Mouse (Mus musculus): Measurements from ENCODE around the gene Ttc41. TPM values are rescaled to one million over a fixed set of nuclear protein-coding genes. Genes with fewer than 3 reads are reported as not detected.

Gene Ttc41
- polyA plus RNA-seq, 1 experiment from 2014 or later, result 2.0 TPM

GRCm38 (mm10) chr10:86782656-86783055 is 77.0 kb downstream of the Ttc41 start:
- ChIA-PET CTCF (no interaction called here), POLR2A (no interaction called here)

GRCm38 (mm10) chr10:86783561-86783960 is 78.0 kb downstream of the Ttc41 start:
- ATAC-seq, result no peak
- POLR2A ChIA-PET, result no interaction called here
- in situ Hi-C loops (cut with MboI; ENCODE audit: low pct_unique_long_range_greater_than_20kb), result loop anchor here (5.0 kb wide), 1 partner anchor 39 kb away; no protein-coding TSS in a partner anchor

More at GRCm38 (mm10) chr10:86782656-86783055, 77.0 kb downstream of the Ttc41 start:
- in situ Hi-C loops (cut with MboI; ENCODE audit: low pct_unique_long_range_greater_than_20kb), result loop anchor here (5.0 kb wide), 1 partner anchor 40 kb away; no protein-coding TSS in a partner anchor
- DNase-seq (ENCODE audit: low read depth, low spot score) (no peak), ATAC-seq (no peak)
- no peak for TF ChIP-seq CTCF (IDR thresholded peaks at IDR 0.05)
- H3K27me3 ChIP-seq, result no peaks in the 10 kb centered on the region

GRCm38 (mm10) chr10:86784126-86784675 is 78.6 kb downstream of the Ttc41 start:
- peak; percentile 27 for DNase-seq (ENCODE audit: low read depth, low spot score)
- TF ChIP-seq CTCF (IDR thresholded peaks at IDR 0.05), result no peak
- ChIA-PET CTCF (interaction anchor here (0.8 to 1.0 kb wide), 2 partner anchors 10 to 53 kb away, joined by 3 to 5 read pairs; no protein-coding TSS in a partner anchor), POLR2A (no interaction called here)
- in situ Hi-C loops (cut with MboI; ENCODE audit: low pct_unique_long_range_greater_than_20kb), result loop anchor here (5.0 kb wide), 1 partner anchor 38 kb away; no protein-coding TSS in a partner anchor
- no peaks in the 10 kb centered on the region for H3K27me3 ChIP-seq
- ATAC-seq, result no peak

More at GRCm38 (mm10) chr10:86783561-86783960, 78.0 kb downstream of the Ttc41 start:
- no peak for TF ChIP-seq CTCF (IDR thresholded peaks at IDR 0.05)
- no peaks in the 10 kb centered on the region for H3K27me3 ChIP-seq
- no peak for DNase-seq (ENCODE audit: low read depth, low spot score)
- CTCF ChIA-PET, result interaction anchor here (0.8 kb wide), 1 partner anchor 52 kb away, joined by 3 read pairs; no protein-coding TSS in a partner anchor

- no peak for ATAC-seq
- DNase-seq (ENCODE audit: low read depth, low spot score), result no peak
- ChIA-PET POLR2A (interaction anchor here (0.5 kb wide), 1 partner anchor 22 kb away, joined by 3 read pairs; the partner anchor contains the start of gene Gm49358), CTCF (interaction anchor here (0.7 to 0.8 kb wide), 2 partner anchors 14 to 82 kb away, joined by 3 read pairs; no protein-coding TSS in a partner anchor)
- TF ChIP-seq CTCF (IDR thresholded peaks at IDR 0.05), result no peak
- in situ Hi-C loops (cut with MboI; ENCODE audit: low pct_unique_long_range_greater_than_20kb), result no loop called here
- H3K27me3 ChIP-seq, result no peaks in the 10 kb centered on the region
Measured at GRCm38 (mm10) chr10:86785396-86785795, 79.8 kb downstream of the Ttc41 start.

GRCm38 (mm10) chr10:86786083-86786482 is 80.5 kb downstream of the Ttc41 start:
- TF ChIP-seq CTCF (IDR thresholded peaks at IDR 0.05), result no peak
- H3K27me3 ChIP-seq, result no peaks in the 10 kb centered on the region
- ATAC-seq (no peak), DNase-seq (ENCODE audit: low read depth, low spot score) (no peak)
- ChIA-PET CTCF (no interaction called here), POLR2A (no interaction called here)
- in situ Hi-C loops (cut with MboI; ENCODE audit: low pct_unique_long_range_greater_than_20kb), result no loop called here

GRCm38 (mm10) chr10:86788193-86788592 is 82.6 kb downstream of the Ttc41 start:
- ATAC-seq, result no peak
- no peak for TF ChIP-seq CTCF (IDR thresholded peaks at IDR 0.05)

GRCm38 (mm10) chr10:86789146-86789672 is 83.6 kb downstream of the Ttc41 start:
- no peak for DNase-seq (ENCODE audit: low read depth, low spot score)
- TF ChIP-seq CTCF (IDR thresholded peaks at IDR 0.05), result no peak

More at GRCm38 (mm10) chr10:86788193-86788592, 82.6 kb downstream of the Ttc41 start:
- CTCF ChIA-PET, result no interaction called here
- H3K27me3 ChIP-seq, result no peaks in the 10 kb centered on the region
- no peak for DNase-seq (ENCODE audit: low read depth, low spot score)
- POLR2A ChIA-PET, result interaction anchor here (1.0 kb wide), 1 partner anchor 9 kb away, joined by 4 read pairs; no protein-coding TSS in a partner anchor
- in situ Hi-C loops (cut with MboI; ENCODE audit: low pct_unique_long_range_greater_than_20kb), result no loop called here

GRCm38 (mm10) chr10:86791507-86792184 is 86.0 kb downstream of the Ttc41 start:
- H3K27me3 ChIP-seq, result no peaks in the 10 kb centered on the region
- POLR2A ChIA-PET, result interaction anchor here (1.0 to 2.1 kb wide), 2 partner anchors 12 to 18 kb away, joined by 3 to 6 read pairs; partner anchors contain the start of gene Nt5dc3
- no peak for TF ChIP-seq CTCF (IDR thresholded peaks at IDR 0.05)
- CTCF ChIA-PET, result no interaction called here
- no peak for ATAC-seq
- DNase-seq (ENCODE audit: low read depth, low spot score), result no peak
- in situ Hi-C loops (cut with MboI; ENCODE audit: low pct_unique_long_range_greater_than_20kb), result no loop called here

More at GRCm38 (mm10) chr10:86789146-86789672, 83.6 kb downstream of the Ttc41 start:
- CTCF ChIA-PET, result no interaction called here
- in situ Hi-C loops (cut with MboI; ENCODE audit: low pct_unique_long_range_greater_than_20kb), result no loop called here
- H3K27me3 ChIP-seq, result no peaks in the 10 kb centered on the region
- POLR2A ChIA-PET, result no interaction called here
- no peak for ATAC-seq

- ChIA-PET POLR2A (interaction anchor here (0.6 to 2.1 kb wide), 2 partner anchors 14 to 172 kb away, joined by 3 to 6 read pairs; partner anchors contain the start of gene Nt5dc3), CTCF (interaction anchor here (1.2 kb wide), 1 partner anchor 30 kb away, joined by 4 read pairs; no protein-coding TSS in a partner anchor)
- DNase-seq (ENCODE audit: low read depth, low spot score) (no peak), ATAC-seq (no peak)
- TF ChIP-seq CTCF (IDR thresholded peaks at IDR 0.05), result no peak
- no peaks in the 10 kb centered on the region for H3K27me3 ChIP-seq
- in situ Hi-C loops (cut with MboI; ENCODE audit: low pct_unique_long_range_greater_than_20kb), result no loop called here
Measured at GRCm38 (mm10) chr10:86793509-86793951, 87.9 kb downstream of the Ttc41 start.

GRCm38 (mm10) chr10:86794196-86794595 is 88.6 kb downstream of the Ttc41 start:
- no peak for TF ChIP-seq CTCF (IDR thresholded peaks at IDR 0.05)

More at GRCm38 (mm10) chr10:86794196-86794595, 88.6 kb downstream of the Ttc41 start:
- H3K27me3 ChIP-seq, result no peaks in the 10 kb centered on the region
- ChIA-PET POLR2A (interaction anchor here (0.6 to 1.5 kb wide), 2 partner anchors 10 to 171 kb away, joined by 3 read pairs; no protein-coding TSS in a partner anchor), CTCF (interaction anchor here (1.2 kb wide), 1 partner anchor 29 kb away, joined by 4 read pairs; no protein-coding TSS in a partner anchor)
- ATAC-seq, result no peak
- in situ Hi-C loops (cut with MboI; ENCODE audit: low pct_unique_long_range_greater_than_20kb), result no loop called here
- no peak for DNase-seq (ENCODE audit: low read depth, low spot score)
